Mouse (Mus musculus) kidney, adult 2 months (tissue): ENCODE measurements around the gene Snx17. TPM values are rescaled to one million over a fixed set of nuclear protein-coding genes. Genes with fewer than 3 reads are reported as not detected.
A peak's percentile ranks its signal among the peaks of the same experiment; 100 is the strongest.
"Not testable (repeated sequence)": the region's sequence is repeated elsewhere in the genome, so short reads cannot be mapped to it uniquely, and the experiment has no call there.

Source experiments
- DNase-seq: peaks from one replicate; pipeline ENCODE4 v3.0.0; 2021
- H3K27ac ChIP-seq: fragments of 200-500 bp; 2 replicates; pipeline ENCODE4 v1.5.1; 2012; ENCODE audit warnings: low read depth, low read length, control low read depth, inconsistent platforms; ENCODE audit not compliant: insufficient read depth
- H3K27me3 ChIP-seq: fragments of 200-500 bp; replicated peaks from 2 replicates; pipeline ENCODE4 v1.6.1; 2012; ENCODE audit warnings: mild to moderate bottlenecking, moderate library complexity, low read length, inconsistent platforms; ENCODE audit not compliant: control insufficient read depth, insufficient read depth
- H3K36me3 ChIP-seq: fragments of 200-500 bp; 2 replicates; pipeline ENCODE4 v1.6.1; 2012; ENCODE audit warnings: mild to moderate bottlenecking, moderate library complexity, low read length, inconsistent platforms; ENCODE audit not compliant: control insufficient read depth, insufficient read depth
- H3K4me1 ChIP-seq: fragments of 200-500 bp; 2 replicates; pipeline ENCODE4 v1.6.1; 2011; ENCODE audit warnings: low read length; ENCODE audit not compliant: control insufficient read depth, insufficient read depth
- H3K4me3 ChIP-seq: fragments of 200-500 bp; 2 replicates; pipeline ENCODE4 v1.5.1; 2011; ENCODE audit warnings: mild to moderate bottlenecking, low read depth, low read length, control low read depth; ENCODE audit not compliant: insufficient read depth
- CTCF ChIP-seq: fragments of 200-500 bp; conservative IDR thresholded peaks from 2 replicates; pipeline ENCODE4 v1.5.1; 2011; ENCODE audit warnings: low read depth, mild to moderate bottlenecking, control low read depth, low read length, moderate library complexity, mixed read lengths; ENCODE audit not compliant: insufficient read depth, insufficient read length
- POLR2A ChIP-seq: fragments of 200-500 bp; IDR thresholded peaks from one replicate; pipeline ENCODE4 v1.6.1; 2011; ENCODE audit warnings: low read depth, low read length, control low read depth
- WGBS: fragments of 180-500 bp; shearing (Covaris S2); methylation state at CpG from one replicate; pipeline ENCODE4 v1.1.7; 2018; 5-methylcytosine and 5-hydroxymethylcytosine counted together
- polyA plus RNA-seq: library from polyadenylated mRNA; depleted of rRNA; stranded (reverse); fragments of >200 nt; gene quantifications from 2 replicates; pipeline ENCODE4 v1.2.3, GENCODE M21; 2012

Gene Snx17
- polyA plus RNA-seq, 1 experiment = 94.1 TPM

- H3K27ac ChIP-seq = peak overlapping the region; percentile 80; the same call in 1 of the 2 replicates
- H3K27me3 ChIP-seq = no peaks in the 10 kb centered on the region
- no peaks in the 10 kb centered on the region; the same call in 1 of the 2 replicates for H3K4me1 ChIP-seq
- no peak for DNase-seq
- no peak for TF ChIP-seq POLR2A
- no peak for TF ChIP-seq CTCF
- 0 out of 2 replicates have a peak overlapping the region, but pooled peaks have one; percentile 74 for H3K4me3 ChIP-seq
- H3K36me3 ChIP-seq = peaks cover 5% of the 10 kb centered on the region
- WGBS = 89% methylated on average over 7 of the region's 7 CpGs
These were observed 9.9 kb downstream of the Snx17 start for GRCm38 (mm10) chr5:31202933-31203332.

GRCm38 (mm10) chr5:31203866-31204265 lies 10.8 kb downstream of the Snx17 start:
- no peak overlapping the region for H3K27ac ChIP-seq
- no peaks in the 10 kb centered on the region for H3K27me3 ChIP-seq
- H3K4me3 ChIP-seq = no peak overlapping the region
- WGBS = 96% methylated on average over 2 of the region's 2 CpGs
- no peak for DNase-seq
- H3K4me1 ChIP-seq = no peaks in the 10 kb centered on the region; the same call in 1 of the 2 replicates
- no peak for TF ChIP-seq CTCF
- TF ChIP-seq POLR2A = no peak
- peaks cover 3% of the 10 kb centered on the region for H3K36me3 ChIP-seq

GRCm38 (mm10) chr5:31204421-31204820 lies 11.4 kb downstream of the Snx17 start:
- Histone ChIP-seq H3K4me3 (no peak overlapping the region), H3K36me3 (peaks cover 3% of the 10 kb centered on the region), H3K27me3 (no peaks in the 10 kb centered on the region), H3K4me1 (no peaks in the 10 kb centered on the region; the same call in 1 of the 2 replicates), H3K27ac (no peak overlapping the region)
- no peak for DNase-seq
- TF ChIP-seq CTCF (no peak), POLR2A (no peak)
- WGBS = 91% methylated on average over 6 of the region's 6 CpGs

GRCm38 (mm10) chr5:31216554-31216953 lies 23.5 kb downstream of the Snx17 start:
- not testable (repeated sequence) for H3K27ac ChIP-seq, H3K4me1 ChIP-seq, DNase-seq, H3K4me3 ChIP-seq, H3K36me3 ChIP-seq, H3K27me3 ChIP-seq
- 84% methylated on average over 6 of the region's 6 CpGs for WGBS

- Histone ChIP-seq H3K36me3 (no peaks in the 10 kb centered on the region), H3K27ac (no peak overlapping the region), H3K4me3 (no peak overlapping the region), H3K27me3 (no peaks in the 10 kb centered on the region), H3K4me1 (no peaks in the 10 kb centered on the region)
- DNase-seq = no peak
- no peak for TF ChIP-seq POLR2A
- TF ChIP-seq CTCF = no peak
- 54% methylated on average over 7 of the region's 7 CpGs for WGBS
These were observed 25.3 kb downstream of the Snx17 start for GRCm38 (mm10) chr5:31218294-31218693.

- no peaks in the 10 kb centered on the region for H3K27me3 ChIP-seq
- H3K27ac ChIP-seq = no peak overlapping the region
- no peak overlapping the region for H3K4me3 ChIP-seq
- 2% methylated on average over 2 of the region's 2 CpGs for WGBS
- H3K36me3 ChIP-seq = no peaks in the 10 kb centered on the region
- TF ChIP-seq POLR2A (no peak), CTCF (no peak)
- no peaks in the 10 kb centered on the region for H3K4me1 ChIP-seq
- peak; percentile 22 for DNase-seq
These were observed 26.0 kb downstream of the Snx17 start for GRCm38 (mm10) chr5:31219070-31219469.

- no peaks in the 10 kb centered on the region for H3K36me3 ChIP-seq
- WGBS = under 1% methylated on average over 11 of the region's 11 CpGs
- H3K27ac ChIP-seq = peak overlapping the region; percentile 3; the same call in 1 of the 2 replicates
- DNase-seq = no peak
- peak overlapping the region; percentile 93 for H3K4me3 ChIP-seq
- no peaks in the 10 kb centered on the region for H3K4me1 ChIP-seq
- TF ChIP-seq POLR2A (no peak), CTCF (no peak)
- H3K27me3 ChIP-seq = no peaks in the 10 kb centered on the region
These were observed 26.4 kb downstream of the Snx17 start for GRCm38 (mm10) chr5:31219474-31219873.
